Mouse (Mus musculus) embryonic fibroblast, embryonic 13.5 days (primary cell): ENCODE measurements at regions not wholly inside any gene's neighbourhood (a gene's known extent, or its start where the extent isn't known, plus 50 kb on each side); places are given as distances from the start of the nearest gene placed in this dataset.
A peak's percentile ranks its signal among the peaks of the same experiment; 100 is the strongest.

Experiments used
- H3K27ac ChIP-seq: 2 replicates; pipeline ENCODE4 v1.5.1; 2012; ENCODE audit warnings: low read length, control low read depth, inconsistent platforms; ENCODE audit not compliant: insufficient read depth
- H3K4me1 ChIP-seq: 2 replicates; pipeline ENCODE4 v1.6.1; 2011; ENCODE audit warnings: low read length; ENCODE audit not compliant: control insufficient read depth, insufficient read depth
- H3K4me3 ChIP-seq: 2 replicates; pipeline ENCODE4 v1.5.1; 2011; ENCODE audit warnings: mild to moderate bottlenecking, control low read depth, low read length; ENCODE audit not compliant: insufficient read depth
- CTCF ChIP-seq: IDR thresholded peaks from 2 replicates; pipeline ENCODE4 v1.5.1; 2011; ENCODE audit warnings: mild to moderate bottlenecking, control low read depth, low read length, moderate library complexity, borderline replicate concordance; ENCODE audit not compliant: insufficient read depth
- POLR2A ChIP-seq: IDR thresholded peaks from 2 replicates; pipeline ENCODE4 v1.6.1; 2011; ENCODE audit warnings: low read depth, mild to moderate bottlenecking, control low read depth, low read length, moderate library complexity

- no peak overlapping the region for H3K4me3 ChIP-seq
- H3K27ac ChIP-seq = no peak overlapping the region
- TF ChIP-seq CTCF = no peak
- peaks cover 3% of the 10 kb centered on the region; the same call in 1 of the 2 replicates for H3K4me1 ChIP-seq
Observed at GRCm38 (mm10) chr10:120595145-120595544, 118.9 kb upstream of the Hmga2 start.

- peaks cover 3% of the 10 kb centered on the region; the same call in 1 of the 2 replicates for H3K4me1 ChIP-seq
Observed at GRCm38 (mm10) chr10:120593876-120594275, 117.6 kb upstream of the Hmga2 start.

GRCm38 (mm10) chr10:120589659-120590058 is 113.4 kb upstream of the Hmga2 start:
- H3K4me3 ChIP-seq = no peak overlapping the region
- TF ChIP-seq POLR2A = no peak
- no peak for TF ChIP-seq CTCF
- H3K27ac ChIP-seq = peak overlapping the region; percentile 25; the same call in 1 of the 2 replicates
- peaks cover 11% of the 10 kb centered on the region; the same call in 1 of the 2 replicates for H3K4me1 ChIP-seq

More at GRCm38 (mm10) chr10:120593876-120594275, 117.6 kb upstream of the Hmga2 start:
- Histone ChIP-seq H3K4me3 (no peak overlapping the region), H3K27ac (no peak overlapping the region)
- TF ChIP-seq CTCF (no peak), POLR2A (no peak)

GRCm38 (mm10) chr10:120587854-120588633 is 111.8 kb upstream of the Hmga2 start:
- Histone ChIP-seq H3K4me3 (no peak overlapping the region), H3K4me1 (peaks cover 11% of the 10 kb centered on the region; the same call in 1 of the 2 replicates), H3K27ac (no peak overlapping the region)
- TF ChIP-seq CTCF = no peak
- TF ChIP-seq POLR2A = no peak

- H3K4me3 ChIP-seq = no peak overlapping the region
- no peak for TF ChIP-seq POLR2A
- TF ChIP-seq CTCF = no peak
- H3K4me1 ChIP-seq = peaks cover 16% of the 10 kb centered on the region
- peak overlapping the region; percentile 47; the same call in 1 of the 2 replicates for H3K27ac ChIP-seq
Observed at GRCm38 (mm10) chr10:120587179-120587578, 110.9 kb upstream of the Hmga2 start.

GRCm38 (mm10) chr10:120582497-120582896 is 106.2 kb upstream of the Hmga2 start:
- H3K4me3 ChIP-seq = no peak overlapping the region
- TF ChIP-seq CTCF (no peak), POLR2A (no peak)
- H3K27ac ChIP-seq = peak overlapping the region; percentile 25; the same call in 1 of the 2 replicates
- peaks cover 19% of the 10 kb centered on the region for H3K4me1 ChIP-seq

- Histone ChIP-seq H3K4me1 (peaks cover 21% of the 10 kb centered on the region), H3K4me3 (no peak overlapping the region), H3K27ac (no peak overlapping the region)
- TF ChIP-seq CTCF (no peak), POLR2A (no peak)
Observed at GRCm38 (mm10) chr10:120581547-120581946, 105.3 kb upstream of the Hmga2 start.

GRCm38 (mm10) chr10:120576886-120577285 is 100.6 kb upstream of the Hmga2 start:
- no peak for TF ChIP-seq CTCF
- no peak for TF ChIP-seq POLR2A
- H3K4me3 ChIP-seq = no peak overlapping the region
- H3K27ac ChIP-seq = no peak overlapping the region
- peaks cover 4% of the 10 kb centered on the region; the same call in 1 of the 2 replicates for H3K4me1 ChIP-seq

- Histone ChIP-seq H3K27ac (no peak overlapping the region), H3K4me1 (peaks cover 4% of the 10 kb centered on the region; the same call in 1 of the 2 replicates), H3K4me3 (no peak overlapping the region)
- TF ChIP-seq CTCF = no peak
- no peak for TF ChIP-seq POLR2A
Observed at GRCm38 (mm10) chr10:120576148-120576547, 99.9 kb upstream of the Hmga2 start.

- Histone ChIP-seq H3K4me3 (no peak overlapping the region), H3K4me1 (peaks cover 3% of the 10 kb centered on the region; the same call in 1 of the 2 replicates), H3K27ac (no peak overlapping the region)
- TF ChIP-seq POLR2A (no peak), CTCF (no peak)
Observed at GRCm38 (mm10) chr10:120571340-120571739, 95.1 kb upstream of the Hmga2 start.

GRCm38 (mm10) chr10:120565992-120566391 is 89.7 kb upstream of the Hmga2 start:
- H3K27ac ChIP-seq = no peak overlapping the region
- peaks cover 11% of the 10 kb centered on the region for H3K4me1 ChIP-seq
- TF ChIP-seq POLR2A (no peak), CTCF (no peak)
- no peak overlapping the region for H3K4me3 ChIP-seq
